Mouse (Mus musculus) kidney, adult 2 months (tissue): ENCODE results near the gene Fam131a.

Experiments used
- CTCF ChIP-seq: fragments of 200-500 bp; conservative IDR thresholded peaks from 2 replicates; pipeline ENCODE4 v1.5.1; 2011; ENCODE audit warnings: low read depth, mild to moderate bottlenecking, control low read depth, low read length, moderate library complexity, mixed read lengths; ENCODE audit not compliant: insufficient read depth, insufficient read length
- POLR2A ChIP-seq: fragments of 200-500 bp; IDR thresholded peaks from one replicate; pipeline ENCODE4 v1.6.1; 2011; ENCODE audit warnings: low read depth, low read length, control low read depth

DNA sequence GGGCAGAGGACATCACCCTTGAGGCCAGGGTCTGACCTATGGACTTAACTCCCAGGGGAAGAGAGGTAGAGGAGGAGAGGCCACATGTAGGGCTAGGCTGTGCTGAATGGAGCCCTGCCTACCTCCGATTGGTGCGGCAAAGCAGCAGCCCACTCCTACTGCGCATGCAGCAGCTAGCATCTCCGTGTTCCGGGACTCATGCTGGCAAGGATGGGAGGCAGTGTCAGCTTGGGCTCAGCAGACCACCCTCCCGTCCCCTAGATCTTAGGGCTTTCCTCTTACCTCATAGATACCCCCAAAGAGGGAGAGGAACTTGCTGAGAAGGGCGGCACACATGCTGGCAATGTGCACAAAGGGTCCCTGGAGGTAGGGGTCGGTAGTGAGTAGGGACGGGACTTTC lies 19.1 kb downstream of the Fam131a start:
- TF ChIP-seq CTCF: no peak
- no peak for TF ChIP-seq POLR2A
